ENCODE assay signal across 23 mouse cellular contexts in the genomic region with DNA sequence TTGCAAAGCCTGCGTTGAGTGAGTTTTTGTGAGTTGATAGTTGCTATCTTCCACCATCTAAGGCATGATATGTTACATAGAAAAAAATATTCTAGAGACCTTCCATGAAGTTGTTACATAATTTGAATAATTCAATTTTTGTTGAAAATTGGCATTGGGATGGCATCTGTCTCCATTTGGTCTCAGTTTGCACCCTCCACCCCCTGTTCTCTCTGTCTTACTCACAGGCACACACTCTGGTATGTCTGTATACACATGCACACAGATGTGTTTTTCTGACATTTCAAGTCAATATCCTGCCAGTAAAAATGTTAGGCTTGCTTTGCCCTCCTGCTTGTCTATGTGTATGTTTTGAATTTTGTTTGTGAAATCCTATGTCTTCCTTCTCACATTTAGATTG.
"Had no signal": no experiment of that assay in that cellular context is flagged by ENCODE, and none has a peak within 500 bp of the region (broad histone marks: within the 10 kb centered on the region; RNA-seq: fewer than 3 reads in every experiment).

No protein-coding gene starts in this region.

- H3K27ac ChIP-seq: heart, adult 2 months; heart, embryonic 13.5 days; heart, embryonic 15.5 days; hindbrain, embryonic 13.5 days; hindbrain, embryonic 15.5 days; hindbrain, postnatal 0 days; kidney, embryonic 15.5 days; kidney, postnatal 0 days; limb, embryonic 13.5 days; limb, embryonic 15.5 days; liver, embryonic 12.5 days; liver, embryonic 14.5 days had no signal

- H3K4me3 ChIP-seq: heart, adult 2 months; heart, embryonic 13.5 days; heart, embryonic 15.5 days; hindbrain, embryonic 13.5 days; hindbrain, embryonic 15.5 days; kidney, embryonic 15.5 days; limb, embryonic 13.5 days; limb, embryonic 15.5 days; liver, embryonic 12.5 days had no signal

- DNase-seq: gastrocnemius, postnatal 14 days; gastrocnemius, postnatal 36 days; heart, adult 11 months; heart, adult 2 months; heart, postnatal 14 days; heart, postnatal 36 days; kidney, adult 11 months; kidney, adult 2 months; kidney, adult 9 months; kidney, postnatal 14 days; kidney, postnatal 36 days; left cerebral cortex, postnatal 4 days had no signal
